ENCODE assay signal across 28 mouse cellular contexts in the genomic region with DNA sequence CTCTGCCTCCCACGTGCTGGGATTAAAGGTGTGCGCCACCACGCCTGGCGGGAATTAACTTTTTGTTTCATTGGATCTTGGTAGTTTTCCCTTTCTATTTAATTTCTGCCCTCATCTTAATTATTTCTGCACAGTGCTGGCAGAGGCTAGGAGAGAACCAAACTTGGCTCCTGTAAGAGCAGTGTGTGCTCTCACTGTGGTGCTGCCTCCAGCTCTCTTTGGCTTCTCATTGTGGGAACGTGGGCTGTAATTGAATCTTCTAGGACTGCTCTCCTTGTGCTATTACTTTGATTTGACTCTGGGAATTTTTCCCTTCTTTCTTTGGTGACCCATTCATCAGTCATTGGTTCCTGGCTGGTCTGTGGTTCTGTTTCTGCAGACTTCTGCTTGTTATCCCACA.
"Had no signal": no experiment of that assay in that cellular context is flagged by ENCODE, and none has a peak within 500 bp of the region (broad histone marks: within the 10 kb centered on the region; RNA-seq: fewer than 3 reads in every experiment).

No protein-coding gene starts in this region.

- H3K4me3 ChIP-seq: embryonic facial prominence, embryonic 10.5 days; embryonic facial prominence, embryonic 12.5 days; embryonic facial prominence, embryonic 13.5 days; embryonic facial prominence, embryonic 15.5 days; erythroblast, embryonic 14.5 days; forebrain, embryonic 10.5 days; forebrain, embryonic 12.5 days; forebrain, embryonic 13.5 days; forebrain, embryonic 15.5 days; gastrocnemius, adult 2 months; heart, adult 2 months; heart, embryonic 10.5 days had no signal

- H3K27me3 ChIP-seq: embryonic facial prominence, embryonic 12.5 days; embryonic facial prominence, embryonic 13.5 days; embryonic facial prominence, embryonic 15.5 days; forebrain, embryonic 12.5 days; forebrain, embryonic 13.5 days; forebrain, embryonic 15.5 days had no signal

- ATAC-seq: forebrain, embryonic 13.5 days; forebrain, embryonic 14.5 days; forebrain, embryonic 15.5 days; forebrain, embryonic 16.5 days; forebrain, postnatal 0 days had no signal

- H3K9ac ChIP-seq: embryonic facial prominence, embryonic 12.5 days; embryonic facial prominence, embryonic 13.5 days; embryonic facial prominence, embryonic 15.5 days; forebrain, embryonic 12.5 days; forebrain, embryonic 13.5 days; forebrain, embryonic 15.5 days; forebrain, postnatal 0 days had no signal

- H3K27ac ChIP-seq: embryonic facial prominence, embryonic 10.5 days; embryonic facial prominence, embryonic 12.5 days; embryonic facial prominence, embryonic 13.5 days; embryonic facial prominence, embryonic 15.5 days; forebrain, embryonic 10.5 days; forebrain, embryonic 12.5 days; forebrain, embryonic 13.5 days; forebrain, embryonic 15.5 days; gastrocnemius, adult 2 months; heart, adult 2 months; heart, embryonic 10.5 days had no signal

- H3K9me3 ChIP-seq: embryonic facial prominence, embryonic 10.5 days; embryonic facial prominence, embryonic 12.5 days; embryonic facial prominence, embryonic 13.5 days; embryonic facial prominence, embryonic 15.5 days; forebrain, embryonic 10.5 days; forebrain, embryonic 12.5 days; forebrain, embryonic 13.5 days; forebrain, embryonic 15.5 days; heart, embryonic 10.5 days had no signal

- H3K4me2 ChIP-seq: embryonic facial prominence, embryonic 12.5 days; embryonic facial prominence, embryonic 13.5 days; embryonic facial prominence, embryonic 15.5 days; forebrain, embryonic 12.5 days; forebrain, embryonic 13.5 days; forebrain, embryonic 15.5 days had no signal

- DNase-seq: cerebellum, adult 8-10 months; cerebellum, adult 9-10 months; cerebellum, adult 9-11 months; cerebellum, postnatal 10 days; cerebellum, postnatal 14 days; cerebellum, postnatal 25 days; cerebellum, postnatal 36 days; embryo, embryonic 11 days; forebrain, postnatal 0 days; gastrocnemius, adult 2 months; gastrocnemius, postnatal 10 days; gastrocnemius, postnatal 14 days; gastrocnemius, postnatal 25 days; gastrocnemius, postnatal 36 days; heart, adult 18-20 months; heart, adult 2 months had no signal

- H3K4me1 ChIP-seq: embryonic facial prominence, embryonic 10.5 days; embryonic facial prominence, embryonic 12.5 days; embryonic facial prominence, embryonic 13.5 days; embryonic facial prominence, embryonic 15.5 days; forebrain, embryonic 10.5 days; forebrain, embryonic 12.5 days; forebrain, embryonic 13.5 days; forebrain, embryonic 15.5 days; heart, embryonic 10.5 days had no signal
